Mouse (Mus musculus): ENCODE data around the gene Lama5.
"Not testable (repeated sequence)": the region's sequence is repeated elsewhere in the genome, so short reads cannot be mapped to it uniquely, and the experiment has no call there.

The Lama5 gene

GRCm38 (mm10) chr2:180225762-180226378, at the start of gene Lama5:
Gene Lama5 (minus strand): TSS chr2:180225859.
- DNase-seq (ENCODE audit: low spot score in 2 of 2) = peak in 1 of 2 experiments; percentile 14

GRCm38 (mm10) chr2:180274523-180274922, 48.9 kb upstream of the Lama5 start:
- no peak for DNase-seq (ENCODE audit: low spot score in 2 of 2)

- DNase-seq (ENCODE audit: low spot score in 2 of 2) = peak; percentile 86 to 92
These were observed 48.0 kb upstream of the Lama5 start, which contains the start of gene Cables2 for GRCm38 (mm10) chr2:180273394-180274244. Gene Cables2 (minus strand): TSS chr2:180273496.

GRCm38 (mm10) chr2:180272884-180273321, 47.2 kb upstream of the Lama5 start:
- peak; percentile 60 to 62 for DNase-seq (ENCODE audit: low spot score in 2 of 2)

- DNase-seq (ENCODE audit: low spot score in 2 of 2) = no peak
These were observed 46.2 kb upstream of the Lama5 start for GRCm38 (mm10) chr2:180271804-180272395.

- DNase-seq (ENCODE audit: low spot score in 2 of 2) = no peak
These were observed 45.0 kb upstream of the Lama5 start for GRCm38 (mm10) chr2:180270537-180271255.

GRCm38 (mm10) chr2:180269329-180269728, 43.7 kb upstream of the Lama5 start:
- DNase-seq (ENCODE audit: low spot score in 2 of 2) = no peak

- no peak for DNase-seq (ENCODE audit: low spot score in 2 of 2)
These were observed 42.3 kb upstream of the Lama5 start for GRCm38 (mm10) chr2:180267955-180268354.

GRCm38 (mm10) chr2:180262891-180263290, 37.2 kb upstream of the Lama5 start:
- DNase-seq (ENCODE audit: low spot score in 2 of 2) = no peak

GRCm38 (mm10) chr2:180262441-180262840, 36.8 kb upstream of the Lama5 start:
- DNase-seq (ENCODE audit: low spot score in 2 of 2) = no peak

GRCm38 (mm10) chr2:180261901-180262300, 36.2 kb upstream of the Lama5 start:
- no peak for DNase-seq (ENCODE audit: low spot score in 2 of 2)

- no peak for DNase-seq (ENCODE audit: low spot score in 2 of 2)
These were observed 35.2 kb upstream of the Lama5 start for GRCm38 (mm10) chr2:180260610-180261480.

GRCm38 (mm10) chr2:180259826-180260609, 34.4 kb upstream of the Lama5 start:
- not testable (repeated sequence) for DNase-seq (ENCODE audit: low spot score in 2 of 2)

GRCm38 (mm10) chr2:180258951-180259484, 33.4 kb upstream of the Lama5 start:
- not testable (repeated sequence) for DNase-seq (ENCODE audit: low spot score in 2 of 2)

GRCm38 (mm10) chr2:180257963-180258865, 32.6 kb upstream of the Lama5 start:
- DNase-seq (ENCODE audit: low spot score in 2 of 2) = no peak

- DNase-seq (ENCODE audit: low spot score in 2 of 2) = peak; percentile 95 to 98
These were observed 31.4 kb upstream of the Lama5 start, which contains the start of gene Rps21 for GRCm38 (mm10) chr2:180257001-180257521. Gene Rps21 (plus strand): TSS chr2:180257377.

GRCm38 (mm10) chr2:180256296-180257000, 30.8 kb upstream of the Lama5 start:
- no peak for DNase-seq (ENCODE audit: low spot score in 2 of 2)

- DNase-seq (ENCODE audit: low spot score in 2 of 2) = no peak
These were observed 30.0 kb upstream of the Lama5 start for GRCm38 (mm10) chr2:180255701-180256100.
